Mouse (Mus musculus) layer of hippocampus, adult 18-20 months (tissue): ENCODE results near the gene Desi2. TPM values are rescaled to one million over a fixed set of nuclear protein-coding genes. Genes with fewer than 3 reads are reported as not detected.
"Not testable (repeated sequence)": the region's sequence is repeated elsewhere in the genome, so short reads cannot be mapped to it uniquely, and the experiment has no call there.

Source experiments
- DNase-seq, 2 experiments: peaks; one replicate each; pipeline ENCODE4 v3.0.0; 2022; ENCODE audit warnings: low spot score in 2 of 2
- long read RNA-seq: library from polyadenylated mRNA; stranded (forward); transcript quantifications from one replicate; pipeline ENCODE4 v2.0.0, GENCODE M21; 2021
- total RNA-seq, 2 experiments: library from RNA; stranded (reverse); gene quantifications; 2 replicates each; pipeline ENCODE4 v1.2.3; 2021

Desi2 gene
- total RNA-seq = 10 to 100 TPM; 17.3 to 17.8 TPM
- long read RNA-seq, full-length matches to known transcripts = 26 of 33 reads
- long read RNA-seq, partial matches to known transcripts = 1 of 33 reads
- long read RNA-seq, other reads (novel, unspliced or antisense) = 6 of 33 reads

DNA sequence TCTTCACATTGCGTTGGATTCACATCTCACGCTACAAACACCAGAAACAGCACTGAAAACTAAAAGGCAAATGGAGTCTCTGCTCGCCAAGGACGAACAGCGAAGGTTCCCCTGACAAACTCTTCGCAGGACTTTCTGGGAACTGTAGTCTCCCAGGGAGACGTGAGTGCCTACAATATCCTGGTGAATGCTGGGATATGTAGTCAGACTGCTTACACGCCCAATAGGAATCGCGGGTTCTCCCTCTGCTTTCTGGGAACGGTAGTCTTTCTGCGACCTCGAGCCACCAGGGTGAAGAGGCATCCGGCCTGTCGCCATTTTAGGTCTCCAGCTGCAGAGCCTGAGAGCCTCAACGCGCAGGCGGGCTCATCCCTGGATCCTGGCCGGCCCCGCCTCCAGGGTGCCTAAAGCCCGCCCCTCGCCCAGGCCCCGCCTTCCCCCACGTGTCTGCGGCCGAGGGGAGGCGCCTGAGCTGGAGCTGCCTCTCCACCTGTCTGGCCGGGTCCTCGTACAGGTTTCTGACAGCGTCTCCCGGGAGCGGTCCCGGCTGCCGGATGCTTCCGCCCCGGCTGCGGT is at the start of gene Desi2:
Desi2 (plus strand) TSS at position 202 of the 576 bp plus-strand sequence.
- peak; percentile 98 for DNase-seq

DNA sequence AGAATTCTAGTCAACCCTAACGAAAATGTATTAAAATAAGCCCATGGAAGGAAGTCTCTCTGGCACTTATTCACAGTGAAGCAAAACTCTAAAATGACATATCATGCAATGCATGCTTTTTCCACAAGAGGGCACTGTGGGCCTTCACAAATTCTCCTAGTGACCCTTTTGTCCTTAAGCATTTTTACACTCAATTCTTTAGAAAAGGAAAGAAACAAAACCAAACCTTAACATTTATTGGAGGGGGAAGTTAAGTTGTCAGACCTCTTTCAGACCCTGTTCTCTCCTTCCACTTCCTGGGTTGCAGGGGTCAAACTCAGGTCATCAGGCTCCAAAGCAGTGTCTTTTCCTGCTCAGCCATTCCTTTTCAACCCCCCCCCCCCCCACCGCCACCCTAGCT is 40.7 kb upstream of the Desi2 start:
- DNase-seq = peak in 1 of 2 experiments; percentile 74

DNA sequence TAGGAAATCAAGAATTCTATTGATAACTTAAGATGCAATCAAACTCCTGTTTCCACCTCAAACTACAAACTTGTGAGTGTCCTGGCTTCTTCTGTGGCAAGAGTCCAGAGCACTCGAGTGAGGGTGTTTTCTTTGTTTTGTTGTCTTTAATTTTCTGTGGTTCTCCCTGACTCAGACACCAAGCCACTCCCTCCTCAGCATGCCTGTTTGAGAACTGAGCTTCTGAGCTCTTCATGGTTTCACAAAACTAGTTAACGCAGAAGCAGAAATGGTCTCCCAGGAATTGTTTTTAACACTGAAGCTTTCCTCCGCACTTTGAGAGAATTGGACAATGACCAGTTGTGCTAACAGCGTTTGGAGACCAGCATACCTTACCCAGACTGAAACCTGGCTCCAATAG is 40.3 kb upstream of the Desi2 start:
- not testable (repeated sequence) for DNase-seq

DNA sequence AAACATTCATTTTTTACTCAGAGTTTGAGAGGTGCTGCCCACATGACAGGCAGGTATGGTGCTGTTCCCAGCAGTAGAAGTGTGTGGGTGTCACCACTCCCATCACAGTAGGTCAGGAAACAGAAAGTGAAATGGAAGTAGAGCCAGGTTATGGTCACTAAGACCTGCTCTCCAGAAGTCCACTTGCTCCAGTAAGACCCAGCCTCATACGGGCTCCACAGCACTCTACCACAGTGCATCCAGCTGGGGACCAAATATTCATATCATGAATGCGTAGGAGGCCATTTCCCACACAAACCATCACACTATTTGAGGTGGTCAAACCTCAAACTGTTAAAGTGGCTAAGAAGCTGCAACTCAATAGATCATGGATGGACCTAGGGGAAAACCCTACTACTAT is 5.0 kb upstream of the Desi2 start:
- DNase-seq = no peak

DNA sequence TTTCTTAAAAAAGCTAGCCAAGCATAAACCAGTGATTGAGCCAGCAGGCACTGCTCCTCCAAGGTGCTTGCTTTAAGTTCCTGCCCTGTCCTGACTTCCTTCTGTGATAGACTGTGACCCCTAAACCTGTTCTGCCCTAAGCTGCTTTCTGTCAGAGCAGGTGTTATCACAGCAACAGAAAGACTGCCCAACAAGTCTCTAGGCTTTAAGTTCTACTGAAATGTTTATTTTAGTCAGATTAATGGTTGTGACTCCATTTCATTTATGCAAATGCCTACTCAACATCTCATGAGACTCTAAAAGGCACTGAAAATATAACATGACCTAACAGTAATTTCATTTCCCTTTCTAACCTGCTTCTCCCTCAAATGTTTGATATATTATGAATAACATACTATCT is 1.6 kb upstream of the Desi2 start:
- DNase-seq = no peak

DNA sequence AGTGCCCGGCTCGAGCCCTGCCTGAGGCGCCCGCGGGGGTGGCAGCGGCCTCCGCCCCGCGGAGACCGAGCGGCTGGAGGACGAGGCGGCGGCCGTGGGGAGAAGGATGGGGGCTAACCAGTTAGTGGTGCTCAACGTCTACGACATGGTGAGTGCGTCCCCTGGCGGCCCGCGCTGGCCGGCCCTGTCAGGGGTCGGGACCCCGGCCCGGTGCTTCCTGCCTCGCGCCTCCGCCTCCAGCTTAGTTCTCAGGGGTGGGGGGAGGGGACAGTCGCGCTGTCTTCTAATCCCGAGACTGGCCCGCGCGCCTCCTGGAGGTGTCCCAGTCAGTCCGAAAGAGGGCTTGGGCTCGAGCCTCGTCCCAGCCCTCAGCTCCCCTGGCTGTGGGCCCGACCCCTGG is 593 bp downstream of the Desi2 start:
- not testable (repeated sequence) for DNase-seq

DNA sequence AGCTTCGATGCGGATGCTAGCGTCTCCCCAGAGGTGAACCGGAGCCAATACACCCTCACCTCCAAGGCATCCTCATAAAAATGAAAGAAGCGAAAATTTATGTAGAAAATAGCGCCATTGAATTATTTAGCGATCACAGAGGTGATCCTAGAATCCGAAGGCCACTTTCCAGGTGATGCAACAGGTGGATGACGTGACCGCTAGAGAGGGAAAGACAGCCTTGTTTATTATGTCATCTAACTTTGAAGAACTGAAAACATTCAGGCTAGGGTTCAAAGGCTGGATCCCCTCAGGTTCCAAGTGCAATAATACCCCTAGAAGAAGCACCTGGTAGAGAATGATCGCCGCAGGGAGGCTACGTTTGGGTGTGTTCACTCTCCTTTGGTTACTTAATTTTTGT is 1.2 kb downstream of the Desi2 start:
- no peak for DNase-seq

DNA sequence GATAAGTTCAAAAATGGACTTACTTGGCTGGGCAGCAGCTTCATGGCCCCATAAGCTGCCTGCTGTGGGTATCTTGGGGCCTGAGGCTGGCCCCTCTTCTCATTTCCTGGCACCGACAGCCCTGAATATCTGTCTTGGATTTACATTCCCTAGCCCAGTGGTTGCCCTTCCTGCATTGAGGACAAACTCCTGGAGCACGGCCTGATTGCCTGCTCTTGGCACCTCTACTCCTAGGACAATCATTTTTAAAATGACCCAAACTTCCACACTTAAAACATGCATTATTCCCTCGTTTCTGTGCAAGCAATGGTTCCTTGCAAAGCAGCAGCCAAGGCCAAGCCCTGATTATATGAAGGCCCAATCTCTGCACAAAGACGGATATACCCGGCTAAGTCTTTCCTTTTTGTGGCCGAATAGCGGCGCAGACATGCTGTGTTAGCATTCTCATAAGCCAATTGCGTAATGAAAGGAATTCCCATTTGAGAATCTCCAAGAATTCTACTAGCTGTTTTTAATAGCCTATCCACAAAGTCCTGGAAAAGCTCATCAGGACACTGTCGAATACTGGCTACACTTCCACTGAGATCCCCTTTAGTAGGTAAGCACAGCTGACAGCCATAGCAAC is 18.6 kb downstream of the Desi2 start:
- no peak for DNase-seq

DNA sequence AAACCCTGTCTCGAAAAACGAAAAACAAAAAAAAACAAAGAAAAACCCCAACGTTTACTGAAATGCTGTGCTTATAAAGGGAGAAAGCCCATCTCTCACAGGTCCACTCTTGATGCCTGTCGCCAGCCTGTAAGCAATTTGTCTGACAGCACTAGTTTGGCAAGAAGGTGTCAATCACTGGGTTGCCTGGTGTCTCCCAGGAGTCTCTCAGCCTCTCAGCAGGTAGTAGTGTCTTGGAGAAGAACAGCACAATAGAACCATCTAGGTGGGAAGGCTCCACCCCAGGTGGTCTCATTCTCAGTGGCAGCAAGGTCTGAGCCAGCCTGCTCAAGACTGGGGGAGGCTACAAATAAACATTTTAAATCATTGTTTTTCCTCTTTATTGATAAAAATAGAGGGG is 20.6 kb downstream of the Desi2 start:
- DNase-seq = not testable (repeated sequence)

DNA sequence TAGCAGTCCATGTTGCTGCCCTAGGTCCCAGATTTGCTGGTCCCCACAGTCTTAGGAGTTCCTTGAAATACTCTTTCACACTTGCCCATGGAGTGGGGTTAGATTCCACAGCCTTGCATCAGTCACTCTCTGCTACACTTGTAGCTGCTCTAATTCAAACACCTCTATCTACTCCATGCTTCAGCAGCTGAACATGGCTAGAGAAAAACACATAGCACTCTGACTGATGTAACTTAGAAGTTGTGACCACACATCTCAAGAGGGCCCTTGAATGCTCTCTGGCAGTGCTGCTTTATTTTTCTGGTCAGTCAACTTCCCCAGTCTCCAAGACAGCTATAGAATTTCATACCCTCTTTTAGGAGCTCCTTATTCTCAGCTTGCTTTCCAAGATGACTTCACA is 22.7 kb downstream of the Desi2 start:
- no peak for DNase-seq

DNA sequence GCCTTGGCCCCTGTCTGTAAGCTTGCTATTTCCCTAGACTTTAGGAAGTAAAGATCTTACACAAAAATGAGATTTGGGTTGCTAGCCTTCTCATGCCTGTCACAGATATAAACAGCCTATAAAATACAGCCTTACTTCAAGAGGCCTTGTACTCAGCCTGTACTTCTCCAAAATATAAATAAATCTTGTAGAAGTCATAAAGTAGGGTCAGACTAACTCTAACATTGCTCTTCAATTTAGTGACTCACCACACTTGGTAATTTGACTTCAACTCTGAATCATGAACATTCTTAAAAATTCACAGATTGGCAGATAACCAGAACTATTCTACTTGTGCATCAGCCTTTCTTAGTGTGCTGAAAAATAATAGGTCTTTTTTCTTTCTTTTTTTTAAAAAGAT is 29.9 kb downstream of the Desi2 start:
- no peak for DNase-seq

DNA sequence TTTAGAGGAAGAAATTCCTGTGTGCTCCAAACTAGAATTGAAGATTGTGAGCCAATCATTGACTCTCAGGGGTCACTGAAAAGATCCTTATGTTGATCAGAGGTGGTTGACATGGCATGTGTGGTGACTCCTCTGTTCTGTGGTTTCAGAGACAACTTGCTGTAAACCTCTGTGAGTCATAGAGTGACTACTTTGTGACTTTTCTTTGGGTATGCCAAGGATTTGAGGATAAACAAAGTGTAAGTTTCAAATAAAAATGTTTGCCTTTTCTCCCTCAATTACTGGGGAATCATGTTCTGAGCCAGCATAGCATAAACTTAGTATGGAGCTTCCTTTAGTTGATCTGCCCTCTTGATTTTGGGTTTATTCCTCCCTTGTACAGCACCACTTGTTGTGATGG is 31.1 kb downstream of the Desi2 start:
- no peak for DNase-seq

DNA sequence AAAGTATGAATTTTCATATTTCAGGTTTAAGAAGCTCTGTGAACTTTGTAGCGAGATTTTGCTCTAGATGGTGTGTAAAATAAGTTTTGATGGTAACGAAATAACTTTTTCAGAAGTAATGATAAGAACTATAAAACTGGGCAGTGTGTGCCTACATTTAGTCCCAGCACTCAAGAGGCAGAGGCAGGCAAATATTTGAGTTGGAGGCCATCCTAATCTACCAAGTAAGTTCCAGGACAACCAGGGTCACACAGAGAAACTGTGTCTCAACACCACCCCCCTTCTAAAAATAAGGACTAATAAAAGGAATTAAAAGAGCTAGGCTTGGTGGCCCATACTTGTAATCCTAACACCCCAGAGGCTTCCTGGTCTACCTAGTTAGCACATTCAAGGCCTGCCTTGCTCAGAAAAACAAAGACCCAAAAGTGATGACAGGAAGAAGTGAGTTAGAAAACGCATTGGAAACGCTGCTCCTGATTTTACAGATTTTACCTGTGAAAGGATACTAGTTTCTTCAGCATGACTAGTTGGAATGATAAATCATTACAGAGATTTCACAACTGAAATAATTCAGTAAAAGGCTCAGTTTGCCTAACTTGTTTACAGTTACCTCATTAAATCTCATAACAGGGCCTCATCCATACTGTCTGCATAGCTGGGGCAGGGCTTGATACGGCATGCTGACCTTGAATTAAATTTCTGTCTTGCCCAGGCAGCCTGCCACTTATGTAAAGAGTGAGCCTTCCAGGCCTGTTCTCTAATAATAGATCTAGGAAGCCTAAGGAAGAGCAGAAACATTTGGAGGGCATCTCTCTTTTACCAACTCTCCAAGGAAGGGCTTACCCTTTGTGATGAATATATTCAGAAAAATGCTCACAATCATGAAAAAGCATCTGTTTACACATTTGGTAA is 32.2 kb downstream of the Desi2 start:
- DNase-seq = no peak

DNA sequence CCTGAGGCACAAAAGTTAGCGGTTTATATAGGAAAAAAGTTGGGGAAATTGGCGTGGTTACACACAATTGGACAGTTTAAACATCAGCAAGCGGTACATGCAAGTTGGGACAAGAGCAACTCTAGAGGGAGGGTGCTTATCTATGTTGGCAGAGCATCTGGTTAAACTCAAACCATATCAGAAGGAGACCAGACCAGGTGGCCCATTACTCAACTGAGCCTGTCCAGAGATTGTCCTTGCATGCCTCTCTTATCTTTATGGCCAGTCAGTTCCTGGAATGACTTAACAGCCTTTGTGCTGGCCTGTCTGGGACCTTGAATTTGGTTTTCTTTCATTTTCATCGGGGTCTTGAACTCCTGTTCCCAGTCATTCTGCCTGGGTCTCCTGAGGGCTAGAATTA is 41.7 kb downstream of the Desi2 start:
- not testable (repeated sequence) for DNase-seq

DNA sequence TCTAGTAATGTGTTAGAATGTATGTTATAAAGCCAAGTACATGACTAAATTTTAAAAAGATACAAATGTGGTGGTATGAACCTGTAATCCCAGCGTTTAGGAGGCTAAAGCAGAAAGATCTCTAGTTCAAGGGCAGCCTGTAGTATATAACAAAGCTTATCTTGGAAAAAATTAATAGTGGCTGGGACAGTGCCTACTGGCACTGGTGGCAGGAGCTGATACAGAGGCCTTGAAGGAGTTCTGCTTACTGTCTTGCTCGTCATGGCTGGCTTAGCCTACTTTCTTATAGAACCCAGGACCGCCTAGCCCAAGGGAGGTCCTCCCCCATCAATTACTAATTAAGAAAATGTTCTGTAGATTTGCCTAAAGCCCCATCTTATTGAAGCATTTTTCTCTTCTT is 46.9 kb downstream of the Desi2 start:
- no peak for DNase-seq

DNA sequence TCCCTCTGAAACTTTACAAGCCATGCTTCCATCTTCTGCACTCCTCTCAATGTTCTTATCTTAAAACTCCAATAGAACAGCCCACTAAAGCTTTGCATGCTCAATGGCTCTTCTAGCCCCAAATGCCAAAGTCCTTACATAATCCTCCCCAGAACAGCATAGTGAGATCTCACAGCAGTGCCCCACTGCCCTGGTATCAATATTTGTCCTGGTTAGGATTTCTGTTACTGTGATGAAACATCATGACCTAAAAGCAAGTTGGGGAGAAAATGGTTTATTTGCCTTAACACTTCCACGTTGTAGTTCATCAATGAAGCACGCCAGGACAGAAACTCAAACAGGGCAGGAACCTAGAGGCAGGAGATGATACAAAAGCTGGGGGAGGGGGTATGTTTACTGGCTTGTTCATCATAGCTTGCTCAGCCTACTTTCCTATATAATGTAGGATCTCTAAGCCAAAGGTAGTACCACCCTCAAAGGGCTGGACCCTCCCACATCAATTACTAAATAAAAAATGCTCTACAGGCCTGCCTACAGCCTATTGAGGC is 48.8 kb downstream of the Desi2 start:
- no peak for DNase-seq

DNA sequence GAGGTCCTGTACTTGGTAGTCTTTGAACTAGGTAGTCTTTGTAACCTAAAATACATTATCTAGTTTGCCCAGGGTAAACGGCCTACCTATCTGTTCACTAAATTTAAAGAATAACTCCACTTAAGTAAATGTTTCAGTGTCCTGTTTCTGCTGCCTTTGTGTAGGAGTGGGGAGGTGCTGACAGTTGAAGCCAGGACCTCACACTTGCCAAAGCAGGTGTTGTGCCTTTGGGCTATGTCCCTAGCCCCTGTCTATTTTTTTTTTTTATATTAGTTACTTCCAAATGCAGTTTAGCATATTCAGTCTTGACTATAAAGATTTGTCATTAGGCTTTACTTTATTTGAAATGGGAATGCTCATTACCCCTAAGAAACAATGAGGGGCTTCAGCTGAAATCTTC is 51.5 kb downstream of the Desi2 start:
- no peak for DNase-seq

DNA sequence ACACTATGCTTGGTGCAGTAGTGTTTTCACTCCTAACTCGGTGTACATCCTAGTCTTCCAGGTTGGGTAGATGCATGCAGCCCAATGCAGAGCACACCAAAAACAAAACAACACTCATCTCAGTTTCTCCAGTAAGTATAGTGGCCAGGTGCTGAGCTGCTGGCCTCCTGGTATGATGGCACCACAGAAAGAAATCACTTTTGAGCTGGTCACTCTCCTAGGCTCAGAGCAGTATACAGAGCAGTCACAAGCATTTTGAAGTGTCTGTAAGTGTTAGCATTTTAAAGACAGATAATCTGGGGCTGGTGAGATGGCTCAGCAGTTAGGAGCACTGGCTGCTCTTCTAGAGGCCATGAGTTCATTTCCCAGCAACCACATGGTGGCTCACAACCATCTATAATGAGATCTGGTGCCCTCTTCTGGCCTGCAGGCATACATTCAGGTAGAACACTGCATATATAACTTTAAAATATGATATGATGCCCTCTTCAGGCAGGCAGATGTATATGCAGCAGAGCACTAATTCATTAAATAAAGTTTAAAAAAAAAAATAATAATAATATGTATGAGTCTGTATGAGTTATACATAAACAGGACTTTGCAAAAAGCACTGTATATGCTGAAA is 54.8 kb downstream of the Desi2 start:
- DNase-seq = no peak

DNA sequence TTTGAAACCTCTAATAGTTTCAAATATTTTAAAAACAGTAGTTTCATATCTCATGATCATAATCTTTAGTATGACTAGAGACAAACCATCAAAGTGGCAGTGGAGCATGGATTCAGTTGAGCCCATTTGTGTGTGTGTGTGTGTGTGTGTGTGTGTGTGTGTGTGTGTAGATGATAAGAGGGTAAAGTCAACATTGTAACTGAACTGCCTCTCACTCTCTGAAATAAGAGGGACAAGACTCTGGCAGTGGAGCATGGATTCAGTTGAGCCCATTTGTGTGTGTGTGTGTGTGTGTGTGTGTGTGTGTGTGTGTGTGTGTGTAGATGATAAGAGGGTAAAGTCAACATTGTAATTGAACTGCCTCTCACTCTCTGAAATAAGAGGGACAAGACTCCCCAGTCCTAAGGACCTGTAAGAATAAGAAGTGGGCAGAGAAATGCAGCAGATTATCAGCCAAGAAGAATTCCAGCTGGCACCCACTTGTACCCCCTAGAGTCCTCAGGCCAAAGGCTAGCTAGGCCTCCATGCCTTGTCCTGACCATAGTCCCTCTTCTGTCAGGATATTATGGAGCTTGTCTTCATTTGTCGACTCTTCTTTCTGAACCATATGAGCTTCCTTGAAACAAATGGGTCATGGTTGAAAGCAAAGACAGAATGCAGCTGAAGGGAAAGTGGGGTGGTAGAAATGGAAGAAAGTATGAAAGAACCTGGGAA is 61.0 kb downstream of the Desi2 start:
- no peak for DNase-seq

DNA sequence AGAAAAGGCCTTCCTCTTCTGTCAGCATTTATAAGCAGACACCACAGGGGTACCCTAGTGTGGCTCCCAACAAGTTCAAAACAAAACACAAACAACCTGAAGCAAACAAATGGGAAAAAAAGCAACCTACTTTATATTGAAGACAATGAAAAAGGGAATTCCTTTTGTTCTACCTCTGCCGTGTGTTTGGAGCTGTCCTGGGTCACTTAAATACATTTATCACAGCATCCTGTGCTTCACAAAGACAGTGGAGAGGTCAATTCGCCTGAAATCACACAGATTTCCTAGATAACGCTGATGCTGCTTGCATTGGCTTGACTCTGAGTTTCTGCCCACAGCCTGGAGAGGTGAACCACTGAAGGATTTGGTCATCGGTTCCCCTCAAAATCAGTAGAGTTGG is 67.4 kb downstream of the Desi2 start:
- no peak for DNase-seq

DNA sequence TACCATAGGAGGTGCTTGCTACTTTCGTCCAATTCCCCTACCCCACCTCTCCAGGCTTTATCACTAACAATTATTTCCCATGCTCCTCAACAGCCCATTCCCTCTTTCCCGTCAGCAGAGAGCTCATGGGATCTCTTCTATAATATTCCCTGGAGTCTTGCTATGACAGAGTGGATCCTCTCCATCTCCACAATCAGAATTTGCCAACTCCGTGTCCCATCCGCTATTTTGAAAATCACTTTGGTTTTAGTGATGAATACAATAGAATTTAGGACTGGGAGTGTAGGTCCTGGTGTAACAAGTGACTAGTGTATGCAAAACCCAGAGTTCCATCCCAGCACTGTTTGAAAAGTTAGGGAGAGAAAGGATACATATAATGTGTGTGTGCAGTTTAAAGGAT is 69.1 kb downstream of the Desi2 start:
- no peak for DNase-seq
